Mouse (Mus musculus) retina, postnatal 7 days (tissue): ENCODE measurements around the gene Abl2.

Experiments used
- DNase-seq: peaks from one replicate; pipeline ENCODE4 v3.0.0-alpha.2; 2012; ENCODE audit warnings: low read depth, low spot score

Abl2 gene

DNA sequence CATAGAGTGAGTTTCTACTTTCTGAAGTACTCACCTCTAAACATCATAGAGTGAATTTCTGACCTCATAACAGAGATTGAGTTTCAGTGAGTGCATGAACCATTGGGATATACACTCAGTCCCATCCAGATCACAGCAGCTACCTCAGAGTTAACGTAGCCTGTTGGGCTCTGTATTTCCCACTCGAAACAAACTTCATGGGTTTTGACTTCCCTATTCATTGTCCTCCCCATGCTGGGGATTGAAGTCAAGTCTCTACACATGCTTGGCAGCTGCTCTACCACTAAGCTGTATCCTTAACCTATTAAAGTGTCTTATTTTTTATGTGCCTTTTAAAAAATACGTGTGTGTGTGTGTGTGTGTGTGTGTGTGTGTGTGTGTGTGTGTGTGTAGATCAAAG is 26.9 kb downstream of the Abl2 start:
- DNase-seq = no peak

GRCm38 (mm10) chr1:156589811-156590305 is 31.3 kb downstream of the Abl2 start:
- no peak for DNase-seq

DNA sequence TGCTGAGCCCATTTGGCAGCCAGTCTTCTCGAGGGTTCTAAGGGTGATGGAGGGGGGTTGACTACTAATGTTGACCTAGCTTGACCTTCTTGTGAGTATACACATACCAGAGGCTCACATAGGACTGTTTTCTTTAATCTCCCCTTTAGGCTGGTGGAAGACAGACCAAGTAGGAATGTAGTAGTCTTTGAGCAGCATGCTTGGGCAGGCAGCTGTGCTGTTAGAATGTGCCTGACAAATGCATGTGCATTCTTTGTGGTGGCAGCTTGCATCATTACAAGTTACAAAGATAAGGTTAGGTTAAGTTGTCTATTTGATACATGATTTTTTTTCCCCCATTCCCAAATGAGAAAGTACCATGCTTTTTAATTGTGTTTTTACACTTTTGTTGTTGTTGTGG is 31.8 kb downstream of the Abl2 start:
- DNase-seq = no peak

- DNase-seq = no peak
Measured at GRCm38 (mm10) chr1:156593267-156593666, 34.7 kb downstream of the Abl2 start.

- no peak for DNase-seq
Measured at GRCm38 (mm10) chr1:156597089-156597488, 38.5 kb downstream of the Abl2 start.

GRCm38 (mm10) chr1:156602545-156602944 is 44.0 kb downstream of the Abl2 start:
- no peak for DNase-seq

DNA sequence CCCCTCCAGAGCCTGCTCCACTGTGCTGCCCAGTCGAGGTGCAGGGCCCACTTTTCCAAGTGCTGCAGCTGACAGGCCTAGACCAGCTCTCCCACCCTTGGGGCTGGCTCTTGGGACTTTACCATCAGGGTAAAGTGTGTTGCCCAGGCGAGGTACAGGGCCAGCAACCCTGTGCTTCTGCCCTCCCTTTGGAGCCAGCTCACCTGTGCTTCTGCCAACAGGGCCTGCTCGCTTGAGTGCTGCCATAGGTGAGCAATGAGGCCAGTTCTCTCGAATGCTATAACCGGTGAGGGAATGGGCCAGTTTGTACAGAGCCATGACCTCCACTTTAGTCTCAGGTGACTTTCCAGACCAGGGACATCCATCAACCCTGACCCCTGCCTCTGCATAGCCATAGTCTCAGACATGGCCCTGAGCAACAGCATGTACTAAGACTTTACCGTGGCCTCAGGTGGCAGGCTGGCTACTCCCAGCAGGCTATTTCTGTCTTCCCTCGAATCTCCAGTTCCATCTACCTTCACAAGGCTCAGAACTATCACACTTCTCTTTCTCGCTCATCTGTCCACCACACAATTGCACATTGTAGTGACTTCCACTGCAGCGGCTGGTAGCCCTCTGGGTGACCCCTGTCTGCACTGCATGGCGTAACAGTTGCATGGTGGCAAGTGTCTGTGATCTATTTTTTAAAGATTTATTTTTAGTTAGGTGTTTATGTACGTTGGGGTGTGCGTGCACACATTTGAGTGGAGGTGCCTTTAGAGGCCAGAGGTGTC is 46.7 kb downstream of the Abl2 start:
- DNase-seq = no peak

DNA sequence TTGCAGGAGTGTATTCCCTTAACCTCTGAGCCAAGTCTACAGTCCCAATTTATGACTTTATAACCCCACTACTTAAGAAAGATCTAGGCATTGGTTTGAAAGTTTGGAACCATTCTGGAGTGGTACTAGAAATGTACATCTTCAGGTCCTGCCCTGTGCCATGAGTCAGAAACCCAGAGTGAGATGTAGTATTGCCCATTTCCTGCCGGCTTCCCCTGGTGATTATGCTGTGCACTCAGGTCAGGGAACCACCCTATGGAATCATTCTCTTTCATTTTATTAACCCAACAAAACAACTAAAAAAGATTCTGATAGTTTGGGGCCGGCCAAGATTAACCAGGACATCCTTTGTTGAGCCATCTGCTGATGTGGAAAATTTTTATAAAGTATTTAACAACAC is 47.4 kb downstream of the Abl2 start:
- DNase-seq = no peak

- DNase-seq = no peak
Measured at GRCm38 (mm10) chr1:156608496-156608895, 49.9 kb downstream of the Abl2 start.

DNA sequence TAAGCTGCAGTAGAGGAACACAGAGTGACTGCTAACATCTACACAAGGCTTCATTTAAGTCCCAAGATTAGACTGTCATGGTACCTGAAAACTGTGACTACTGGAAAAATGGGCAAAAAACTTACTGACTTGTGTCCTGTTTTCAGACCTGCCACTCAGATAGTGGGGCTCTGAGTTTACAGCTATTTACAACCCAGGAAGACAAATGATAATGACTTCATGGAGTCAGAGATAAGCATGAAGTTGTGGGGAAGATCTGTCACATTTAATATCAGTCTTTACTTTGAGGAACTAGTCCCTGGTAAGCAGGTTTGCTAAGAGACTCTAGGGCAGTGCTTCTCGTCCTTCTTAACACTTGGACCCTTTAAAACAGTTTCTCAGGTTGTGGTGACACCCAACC is 51.7 kb downstream of the Abl2 start:
- no peak for DNase-seq

DNA sequence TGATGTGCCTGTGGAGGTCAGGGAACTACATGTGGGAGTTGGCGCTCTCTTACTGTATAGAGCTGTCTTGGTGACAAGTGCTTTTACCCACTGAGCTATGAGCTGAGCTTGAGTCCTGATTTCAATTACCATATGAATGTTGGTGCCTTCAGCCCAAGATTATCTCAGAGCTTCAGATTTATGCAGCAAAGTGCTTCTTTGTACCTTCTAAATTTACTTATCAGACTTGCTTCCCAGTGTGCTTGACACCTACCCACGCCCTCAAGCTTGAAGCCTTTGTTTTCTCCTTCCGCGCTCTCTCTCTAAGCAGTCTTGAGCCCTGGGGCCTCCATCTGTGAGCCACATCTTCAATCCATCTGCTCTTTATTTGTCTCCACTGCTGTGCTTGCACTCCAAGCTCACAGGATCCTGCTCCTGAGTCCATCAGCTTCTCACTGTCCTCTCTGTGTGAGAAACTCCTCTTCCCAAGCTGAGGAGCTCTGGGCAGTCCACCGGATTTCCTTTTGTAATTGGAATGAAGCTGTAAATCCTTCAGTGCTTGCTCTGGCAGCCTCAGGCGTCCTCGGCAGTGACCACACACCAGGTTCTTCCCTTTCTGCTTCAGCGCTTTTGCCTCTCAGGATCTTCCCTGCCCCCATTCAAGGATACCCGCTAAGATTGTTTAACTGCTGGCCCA is 55.4 kb downstream of the Abl2 start:
- DNase-seq = no peak

GRCm38 (mm10) chr1:156614710-156615109 is 56.1 kb downstream of the Abl2 start:
- no peak for DNase-seq

DNA sequence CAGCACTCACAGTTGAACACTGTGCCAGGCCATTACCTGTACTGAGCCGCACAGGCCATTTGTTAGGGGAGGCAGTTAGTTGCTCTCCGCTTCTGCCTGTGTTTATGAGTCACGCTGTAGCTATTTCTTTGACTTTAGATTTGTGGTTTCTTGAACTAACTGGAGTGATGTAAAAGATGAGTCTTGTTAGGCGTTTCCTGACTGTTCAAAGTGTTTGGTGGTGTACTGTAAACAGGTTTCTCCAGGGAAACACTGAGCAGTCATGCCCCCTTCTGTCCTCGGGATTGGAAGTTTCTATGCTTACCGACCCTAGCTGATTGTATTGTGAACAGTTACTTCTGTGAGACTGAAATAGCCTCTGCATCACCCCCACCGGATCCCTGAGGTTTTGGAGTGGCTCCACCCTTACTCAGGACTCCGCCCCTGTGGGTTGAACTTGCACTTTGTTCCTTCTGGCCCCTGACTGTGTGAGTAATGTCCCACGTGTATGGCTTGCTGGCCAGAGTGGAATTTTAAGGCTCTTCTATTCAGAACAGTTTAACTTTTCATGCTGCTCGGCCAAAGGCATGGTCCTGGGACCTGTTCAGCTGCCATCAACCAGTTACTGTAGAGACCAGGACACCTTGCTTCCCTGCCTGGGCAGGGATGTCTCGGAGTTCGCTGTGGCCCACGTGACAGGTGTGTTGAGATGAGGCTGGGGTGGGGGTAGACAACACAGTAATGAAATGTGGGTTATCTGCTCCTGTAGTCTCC is 57.0 kb downstream of the Abl2 start:
- no peak for DNase-seq

DNA sequence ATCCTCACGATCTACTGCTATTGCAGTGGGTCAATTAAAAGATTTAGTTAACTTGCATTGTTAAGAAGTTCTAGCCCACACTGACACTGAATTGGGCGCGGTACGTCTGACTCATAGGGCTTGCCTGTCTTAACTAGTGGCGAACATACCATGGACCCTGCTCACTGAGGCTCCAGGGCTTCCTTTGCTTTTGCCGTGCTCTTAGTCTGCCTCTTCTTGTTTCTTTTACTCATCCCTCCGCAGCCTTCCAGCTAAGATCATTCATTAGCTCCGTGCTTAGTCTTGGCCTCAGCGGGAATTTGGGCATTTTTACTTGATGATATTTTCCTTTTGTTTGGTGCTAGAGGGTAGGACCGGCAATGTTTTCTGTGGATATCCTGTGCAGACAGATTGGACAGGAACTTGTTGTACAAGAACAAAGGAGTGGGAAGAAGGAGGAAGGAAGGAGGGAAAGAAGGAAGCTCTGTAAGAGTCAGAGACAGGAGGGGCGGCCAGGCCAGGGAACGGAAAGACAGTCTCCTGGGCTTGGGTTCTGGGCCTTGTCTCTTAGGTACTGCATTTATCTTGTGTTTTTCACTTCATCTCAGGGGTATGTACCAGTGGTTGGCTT is 58.5 kb downstream of the Abl2 start:
- DNase-seq = no peak

DNA sequence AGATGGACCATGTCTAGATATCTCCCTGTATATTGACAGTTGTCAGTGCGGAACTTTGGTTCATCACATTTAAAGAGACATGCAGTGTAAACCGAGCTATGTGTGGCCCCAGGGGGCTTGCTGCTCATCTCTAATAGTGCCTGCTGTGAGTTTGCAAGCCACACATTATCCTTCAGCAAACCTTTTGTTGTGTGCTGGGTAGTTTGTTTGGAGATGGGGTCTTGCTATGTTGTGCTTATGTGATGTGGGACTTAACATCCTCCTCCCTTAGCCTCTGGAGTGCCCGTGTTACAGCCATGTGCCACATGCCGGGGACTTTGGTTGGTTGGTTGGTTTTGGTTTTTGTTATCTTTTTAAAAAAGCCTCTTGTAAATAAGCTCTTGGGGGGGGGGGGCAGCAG is 59.2 kb downstream of the Abl2 start:
- no peak for DNase-seq

GRCm38 (mm10) chr1:156620292-156620909 is 61.8 kb downstream of the Abl2 start:
- no peak for DNase-seq

GRCm38 (mm10) chr1:156620951-156621350 is 62.4 kb downstream of the Abl2 start:
- no peak for DNase-seq

DNA sequence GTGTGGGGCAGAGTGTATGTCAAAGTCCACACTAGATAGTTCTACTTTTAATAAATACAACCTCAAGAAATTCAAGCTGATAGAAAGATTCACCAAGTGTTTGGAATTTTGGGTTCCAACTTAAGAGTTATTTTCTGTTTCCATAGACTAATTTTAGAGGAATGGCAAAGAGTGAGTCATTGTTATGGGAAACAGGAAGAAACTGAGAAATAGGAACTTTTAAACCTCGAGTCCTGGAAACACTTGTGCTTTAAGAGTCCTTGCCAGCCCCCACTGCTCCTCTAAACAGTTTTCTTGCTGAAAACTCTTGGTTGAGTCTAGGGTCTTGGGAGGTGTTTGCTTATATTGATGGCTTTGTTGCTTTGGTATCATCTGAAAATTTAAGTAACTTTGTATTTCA is 65.6 kb downstream of the Abl2 start:
- DNase-seq = no peak

GRCm38 (mm10) chr1:156626729-156627128 is 68.1 kb downstream of the Abl2 start:
- no peak for DNase-seq

- no peak for DNase-seq
Measured at GRCm38 (mm10) chr1:156629984-156630383, 71.4 kb downstream of the Abl2 start.

DNA sequence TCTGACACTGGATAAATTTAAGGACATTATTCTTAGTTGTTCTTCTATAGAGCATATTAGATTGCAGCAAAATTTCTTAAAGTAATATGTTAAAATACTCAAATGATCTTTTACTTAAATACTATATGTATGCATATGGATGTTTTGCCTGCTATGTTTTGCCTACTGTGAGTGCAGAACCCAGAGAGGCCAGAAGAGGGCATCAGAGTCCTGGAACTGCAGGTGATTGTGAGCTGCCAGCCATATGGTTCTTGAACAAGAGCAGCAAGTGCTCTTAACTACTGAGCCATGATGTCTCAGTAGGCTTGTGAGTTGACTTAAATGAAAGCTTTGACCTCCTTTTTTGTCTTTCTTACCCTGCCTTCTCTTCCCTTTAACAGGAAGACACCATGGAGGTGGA is 72.4 kb downstream of the Abl2 start:
- no peak for DNase-seq

GRCm38 (mm10) chr1:156633095-156633494 is 74.5 kb downstream of the Abl2 start:
- DNase-seq = peak; percentile 35
